Mouse (Mus musculus): ENCODE measurements around the gene Btbd35f26. TPM values are rescaled to one million over a fixed set of nuclear protein-coding genes. Genes with fewer than 3 reads are reported as not detected.

Gene Btbd35f26
- not detected in 2 replicates for polyA plus RNA-seq (2015; fragmentation: Nextera tagmentation; extraction: Ambion mirVana)

DNA sequence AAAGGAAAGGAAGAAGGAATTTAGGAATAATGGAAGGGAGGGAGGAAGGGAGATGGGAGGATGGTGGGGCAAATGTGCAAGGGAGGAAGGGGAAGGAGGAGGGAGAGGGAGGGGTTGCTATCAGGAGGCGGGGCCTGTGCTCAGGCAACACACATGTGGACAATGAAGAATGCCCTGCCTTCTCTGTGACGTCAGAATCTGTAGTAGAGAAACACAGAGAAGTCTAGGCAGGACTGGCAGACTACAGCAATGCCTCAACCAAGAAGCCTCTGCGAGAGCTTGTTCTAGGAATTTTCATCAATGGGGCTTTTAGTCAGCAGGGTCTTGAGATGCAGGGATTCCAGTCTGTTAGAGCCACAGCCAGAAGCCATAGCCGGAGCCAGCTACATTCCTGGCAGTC lies at the start of gene Btbd35f26:
Btbd35f26 (plus strand) TSS at position 301 of the 400 bp plus-strand sequence.

GRCm38 (mm10) chrX:31383818-31384217 lies 47.6 kb downstream of the Btbd35f26 start, which contains the start of gene Btbd35f19:
Gene Btbd35f19 (minus strand): TSS chrX:31383918.

Other genes with a start within 250 kb of the Btbd35f26 start
- not detected in 2 replicates for gene Btbd35f29, start 218.8 kb upstream of the Btbd35f26 start, polyA plus RNA-seq (2015; fragmentation: Nextera tagmentation; extraction: Ambion mirVana)
- not detected in 2 replicates for gene Spin2f, start 82.6 kb upstream of the Btbd35f26 start, polyA plus RNA-seq (2015; fragmentation: Nextera tagmentation; extraction: Ambion mirVana)
- gene Btbd35f19, start 47.5 kb downstream of the Btbd35f26 start, polyA plus RNA-seq (2015; fragmentation: Nextera tagmentation; extraction: Ambion mirVana), result not detected in 2 replicates
- gene Gm21883, start 237.8 kb downstream of the Btbd35f26 start, polyA plus RNA-seq (2015; fragmentation: Nextera tagmentation; extraction: Ambion mirVana), result not detected in 2 replicates